Mouse (Mus musculus) lung, postnatal 0 days (tissue): ENCODE measurements around the gene Pcdh20. TPM values are rescaled to one million over a fixed set of nuclear protein-coding genes. Genes with fewer than 3 reads are reported as not detected.
A peak's percentile ranks its signal among the peaks of the same experiment; 100 is the strongest.

Experiments
- ATAC-seq: fragments of 200-750 bp; cut with Nextera tagmentation; 2 replicates; pipeline ENCODE4 v1.8.0; 2017; ENCODE audit warnings: moderate library complexity
- DNase-seq: peaks from one replicate; pipeline ENCODE4 v3.0.0-alpha.2; 2016; ENCODE audit warnings: low spot score
- H3K27ac ChIP-seq: fragments of 300-500 bp; sonication (generic); 2 replicates; pipeline ENCODE4 v1.5.1; 2014; ENCODE audit warnings: antibody characterized with exemption, mild to moderate bottlenecking, low read length, mixed read lengths
- H3K27me3 ChIP-seq: fragments of 300-500 bp; sonication (generic); replicated peaks from 2 replicates; pipeline ENCODE4 v1.6.1; 2014; ENCODE audit warnings: low read length, mixed read lengths; ENCODE audit not compliant: insufficient read depth
- H3K36me3 ChIP-seq: fragments of 300-500 bp; sonication (generic); 2 replicates; pipeline ENCODE4 v1.6.1; 2014; ENCODE audit warnings: low read length, mixed read lengths; ENCODE audit not compliant: insufficient read depth
- H3K4me1 ChIP-seq: fragments of 300-500 bp; sonication (generic); 2 replicates; pipeline ENCODE4 v1.6.1; 2014; ENCODE audit warnings: antibody characterized with exemption, low read depth, low read length, mixed read lengths; ENCODE audit not compliant: insufficient read depth
- H3K4me2 ChIP-seq: fragments of 300-500 bp; sonication (generic); replicated peaks from 2 replicates; pipeline ENCODE4 v1.6.1; 2014; ENCODE audit warnings: low read depth, mild to moderate bottlenecking, low read length, moderate library complexity, mixed read lengths
- H3K4me3 ChIP-seq: fragments of 300-500 bp; sonication (generic); 2 replicates; pipeline ENCODE4 v1.5.1; 2014; ENCODE audit warnings: low read depth, low read length
- H3K9ac ChIP-seq: fragments of 300-500 bp; sonication (generic); replicated peaks from 2 replicates; pipeline ENCODE4 v1.6.1; 2014; ENCODE audit warnings: low read depth, mild to moderate bottlenecking
- H3K9me3 ChIP-seq: fragments of 300-500 bp; sonication (generic); 2 replicates; pipeline ENCODE4 v1.6.1; 2016; ENCODE audit warnings: low read length, mixed read lengths
- CTCF ChIP-seq: IDR thresholded peaks from 2 replicates; pipeline ENCODE4 v1.5.1; 2016; ENCODE audit warnings: antibody characterized with exemption, mild to moderate bottlenecking
- EP300 ChIP-seq: IDR thresholded peaks from 2 replicates; pipeline ENCODE4 v1.6.1; 2016; ENCODE audit warnings: antibody characterized with exemption, mild to moderate bottlenecking, control low read depth
- WGBS: fragments of 180-500 bp; shearing (Covaris S2); extraction: QIAGEN DNeasy Blood & Tissue Kit; methylation state at CpG from one replicate; pipeline ENCODE4 v1.1.7; 2014; 5-methylcytosine and 5-hydroxymethylcytosine counted together
- polyA plus RNA-seq: library from polyadenylated mRNA; unstranded; fragments of >200 nt; fragmentation: Nextera tagmentation; extraction: Ambion mirVana; gene quantifications from 2 replicates; pipeline ENCODE4 v1.2.1, GENCODE M21; 2015

The Pcdh20 gene
- polyA plus RNA-seq = 1.1 and 1.2 TPM in 2 replicates

GRCm38 (mm10) chr14:88470495-88471434 is at the start of gene Pcdh20:
TSS of gene Pcdh20 (minus strand) at chr14:88471396.
- WGBS = 3% methylated on average over 29 of the region's 29 CpGs

GRCm38 (mm10) chr14:88479909-88480308 is 8.7 kb upstream of the Pcdh20 start:
- no peak overlapping the region for H3K9ac ChIP-seq
- ATAC-seq = no peak
- H3K9me3 ChIP-seq = no peaks in the 10 kb centered on the region
- no peak overlapping the region for H3K4me2 ChIP-seq
- peak; percentile 12 for DNase-seq
- H3K4me3 ChIP-seq = no peak overlapping the region
- H3K27me3 ChIP-seq = no peaks in the 10 kb centered on the region
- no peaks in the 10 kb centered on the region for H3K4me1 ChIP-seq
- no peak overlapping the region for H3K27ac ChIP-seq
- TF ChIP-seq CTCF = peak; percentile 67
- no peak for TF ChIP-seq EP300
- no peaks in the 10 kb centered on the region for H3K36me3 ChIP-seq
- WGBS = 39% methylated on average over 3 of the region's 3 CpGs

More at GRCm38 (mm10) chr14:88470495-88471434, at the start of gene Pcdh20:
- Histone ChIP-seq H3K9me3 (no peaks in the 10 kb centered on the region), H3K36me3 (no peaks in the 10 kb centered on the region), H3K4me3 (peak within 1 kb of the TSS; percentile 37), H3K27me3 (no peaks in the 10 kb centered on the region), H3K9ac (no peak within 1 kb of the TSS), H3K4me1 (no peaks in the 10 kb centered on the region), H3K27ac (no peak within 1 kb of the TSS), H3K4me2 (peak within 1 kb of the TSS; percentile 63)
- peak; percentile 87 for ATAC-seq
- peak; percentile 63 for DNase-seq
- no peak for TF ChIP-seq EP300
- TF ChIP-seq CTCF = no peak

GRCm38 (mm10) chr14:88469956-88470355 is 1.2 kb downstream of the Pcdh20 start:
- Histone ChIP-seq H3K4me3 (peak overlapping the region; percentile 37), H3K27ac (no peak overlapping the region), H3K4me2 (peak overlapping the region; percentile 63), H3K27me3 (no peaks in the 10 kb centered on the region), H3K9me3 (no peaks in the 10 kb centered on the region), H3K4me1 (no peaks in the 10 kb centered on the region), H3K9ac (no peak overlapping the region), H3K36me3 (no peaks in the 10 kb centered on the region)
- no peak for TF ChIP-seq EP300
- WGBS = 3% methylated on average over 9 of the region's 9 CpGs
- ATAC-seq = 0 out of 2 replicates have a peak, but pooled peaks have one; percentile 5
- DNase-seq = peak; percentile 7

- DNase-seq (peak; percentile 18), ATAC-seq (peak; percentile 34)
- no peaks in the 10 kb centered on the region for H3K27me3 ChIP-seq
- no peak overlapping the region for H3K9ac ChIP-seq
- no peak overlapping the region for H3K27ac ChIP-seq
- 3% methylated on average over 18 of the region's 18 CpGs for WGBS
- peak overlapping the region; percentile 63 for H3K4me2 ChIP-seq
- H3K9me3 ChIP-seq = no peaks in the 10 kb centered on the region
- H3K4me3 ChIP-seq = peak overlapping the region; percentile 37; the same call in 1 of the 2 replicates
- no peak for TF ChIP-seq CTCF
- TF ChIP-seq EP300 = no peak
- no peaks in the 10 kb centered on the region for H3K4me1 ChIP-seq
- H3K36me3 ChIP-seq = no peaks in the 10 kb centered on the region
Measured at GRCm38 (mm10) chr14:88469361-88469760, 1.8 kb downstream of the Pcdh20 start.

- H3K4me1 ChIP-seq = no peaks in the 10 kb centered on the region
- H3K27ac ChIP-seq = no peak overlapping the region
- no peaks in the 10 kb centered on the region for H3K36me3 ChIP-seq
- peak; percentile 45 for DNase-seq
- no peaks in the 10 kb centered on the region for H3K9me3 ChIP-seq
- H3K27me3 ChIP-seq = no peaks in the 10 kb centered on the region
- no peak overlapping the region for H3K4me3 ChIP-seq
- ATAC-seq = no peak
- 85% methylated on average over 1 of the region's 1 CpGs for WGBS
- no peak overlapping the region for H3K9ac ChIP-seq
- H3K4me2 ChIP-seq = no peak overlapping the region
- TF ChIP-seq CTCF = peak; percentile 71
- no peak for TF ChIP-seq EP300
Measured at GRCm38 (mm10) chr14:88466416-88466815, 4.8 kb downstream of the Pcdh20 start.

GRCm38 (mm10) chr14:88464356-88464755 is 6.8 kb downstream of the Pcdh20 start:
- H3K4me2 ChIP-seq = no peak overlapping the region
- WGBS = 56% methylated on average over 1 of the region's 1 CpGs
- TF ChIP-seq EP300 (no peak), CTCF (no peak)
- no peaks in the 10 kb centered on the region for H3K27me3 ChIP-seq
- no peak overlapping the region for H3K4me3 ChIP-seq
- no peak overlapping the region for H3K9ac ChIP-seq
- H3K27ac ChIP-seq = no peak overlapping the region
- DNase-seq (no peak), ATAC-seq (no peak)
- no peaks in the 10 kb centered on the region for H3K36me3 ChIP-seq
- H3K4me1 ChIP-seq = no peaks in the 10 kb centered on the region
- no peaks in the 10 kb centered on the region for H3K9me3 ChIP-seq
